Mouse (Mus musculus): ENCODE results near the gene Eif5a.

GRCm38 (mm10) chr11:69948763-69949150 is 27.0 kb upstream of the Eif5a start:
- TF ChIP-seq TAL1 (conservative IDR thresholded peaks at IDR 0.05; ENCODE audit: low read depth, low read length) (no peak), CTCF (IDR thresholded peaks at IDR 0.05; ENCODE audit: low read depth, low read length) (peak; percentile 95), POLR2AphosphoS5 (IDR thresholded peaks at IDR 0.05; ENCODE audit: insufficient replicate concordance, low read depth, low read length) (no peak)
